Comparison of ENCODE assay signal across 30 mouse cellular contexts in genomic region chr13:45267446-45267845, GRCm38 (mm10).
A peak's percentile ranks its signal among the peaks of the same experiment; 100 is the strongest.
DNase-seq lines count a peak whose midpoint lies in the region; ATAC-seq and TF ChIP-seq lines count a peak whose summit lies in the region.
"Had no signal": no experiment of that assay in that cellular context is flagged by ENCODE, and none has a peak within 500 bp of the region (broad histone marks: within the 10 kb centered on the region; RNA-seq: fewer than 3 reads in every experiment).

No protein-coding gene starts in this region.

- H3K4me1 ChIP-seq in brown adipose tissue, adult 24 weeks (ENCODE audit: control insufficient read depth, insufficient read depth, insufficient read length, low read length) = peaks cover 15% of the 10 kb centered on the region
- H3K4me1 ChIP-seq: embryonic facial prominence, embryonic 15.5 days; heart, embryonic 13.5 days; liver, embryonic 15.5 days; lung, embryonic 15.5 days had no signal

- peaks cover 11% of the 10 kb centered on the region for H3K27me3 ChIP-seq in Patski
- H3K27me3 ChIP-seq: embryonic facial prominence, embryonic 15.5 days; forebrain, embryonic 12.5 days; heart, embryonic 13.5 days; kidney, embryonic 15.5 days; lung, embryonic 15.5 days had no signal

- peak in 1 of 2 experiments; percentile 63 for DNase-seq in layer of hippocampus, adult 2 months (ENCODE audit: low spot score in 2 of 2)
- no peak for DNase-seq in layer of hippocampus, postnatal 10 days (ENCODE audit: low spot score in 2 of 2)
- DNase-seq in right cerebral cortex, adult 18-20 months = peak; percentile 14
- no peak for DNase-seq in right cerebral cortex, postnatal 14 days
- DNase-seq in Patski (ENCODE audit: low read depth, low spot score) = peak; percentile 4
- no peak for DNase-seq in kidney, postnatal 4 days
- DNase-seq in left cerebral cortex, adult 9 months (ENCODE audit: low spot score in 2 of 2) = no peak
- DNase-seq: adrenal gland, postnatal 10 days; cerebellum, adult 8-10 months; cerebellum, postnatal 25 days; gastrocnemius, postnatal 25 days; kidney, adult 18-20 months; kidney, postnatal 25 days; left cerebral cortex, postnatal 4 days; thymus, adult 18-20 months; thymus, postnatal 25 days had no signal

- H3K4me3 ChIP-seq in layer of hippocampus, adult 2 months = no peak overlapping the region
- H3K4me3 ChIP-seq in brown adipose tissue, adult 24 weeks (ENCODE audit: insufficient read depth, low read depth, low read length) = no peak overlapping the region
- H3K4me3 ChIP-seq: embryonic facial prominence, embryonic 10.5 days; embryonic facial prominence, embryonic 15.5 days; forebrain, embryonic 12.5 days; heart, embryonic 13.5 days; hindbrain, embryonic 10.5 days; kidney, embryonic 15.5 days; left cerebral cortex, adult 2 months; liver, embryonic 15.5 days; lung, embryonic 15.5 days had no signal

- ATAC-seq in Patski = no peak
- ATAC-seq: activated CD4-positive, CD25-positive, alpha-beta regulatory T cell, adult 4 months; CD4-positive, CD25-positive, alpha-beta regulatory T cell, adult 4 months; hindbrain, embryonic 16.5 days; midbrain, embryonic 16.5 days had no signal

- in situ Hi-C loops in Patski (cut with MboI; ENCODE audit: low pct_unique_long_range_greater_than_20kb) = no loop called here

- POLR2A ChIA-PET in Patski (lab: Charles Lee) = no interaction called here

- no peak for TF ChIP-seq CTCF in layer of hippocampus, adult 2 months (conservative IDR thresholded peaks at IDR 0.05)
- no peak for TF ChIP-seq CTCF in Patski (IDR thresholded peaks at IDR 0.05)

- H3K27ac ChIP-seq in layer of hippocampus, adult 2 months = peak overlapping the region; percentile 54; the same call in 1 of the 2 replicates
- H3K27ac ChIP-seq in brown adipose tissue, adult 24 weeks (replicated peaks; ENCODE audit: low read depth, low read length) = peak overlapping the region; percentile 62
- H3K27ac ChIP-seq: embryonic facial prominence, embryonic 10.5 days; embryonic facial prominence, embryonic 15.5 days; forebrain, embryonic 12.5 days; heart, embryonic 13.5 days; hindbrain, embryonic 10.5 days; left cerebral cortex, adult 2 months; liver, embryonic 15.5 days; lung, embryonic 15.5 days had no signal

- CTCF ChIA-PET in Patski (lab: Charles Lee) = no interaction called here

Comparison
In these comparisons a context has a peak if more than half of its experiments do, and no peak if none do; other contexts are left out.
1. DNase-seq: peak in right cerebral cortex, adult 18-20 months (single experiment) and Patski (single experiment); none in layer of hippocampus, postnatal 10 days (0 of 2), right cerebral cortex, postnatal 14 days (single experiment), kidney, postnatal 4 days (0 of 2) and left cerebral cortex, adult 9 months (0 of 2).